Mouse (Mus musculus) forebrain, embryonic 12.5 days (tissue): ENCODE measurements around the gene Fancg. TPM values are rescaled to one million over a fixed set of nuclear protein-coding genes. Genes with fewer than 3 reads are reported as not detected.

Source experiments
- ATAC-seq: fragments of 200-750 bp; cut with Nextera tagmentation; 2 replicates; pipeline ENCODE4 v1.8.0; 2017; ENCODE audit warnings: moderate TSS enrichment; ENCODE audit not compliant: low FRiP score
- H3K27ac ChIP-seq: fragments of 300-500 bp; sonication (generic); 2 replicates; pipeline ENCODE4 v1.5.1; 2016; ENCODE audit warnings: mild to moderate bottlenecking
- H3K27me3 ChIP-seq: fragments of 300-500 bp; sonication (generic); 2 replicates; pipeline ENCODE4 v1.6.1; 2016; ENCODE audit warnings: mild to moderate bottlenecking
- H3K36me3 ChIP-seq: fragments of 300-500 bp; sonication (generic); replicated peaks from 2 replicates; pipeline ENCODE4 v1.6.1; 2016; ENCODE audit warnings: mild to moderate bottlenecking
- H3K4me1 ChIP-seq: fragments of 300-500 bp; sonication (generic); 2 replicates; pipeline ENCODE4 v1.6.1; 2016
- H3K4me2 ChIP-seq: fragments of 300-500 bp; sonication (generic); 2 replicates; pipeline ENCODE4 v1.6.1; 2016; ENCODE audit warnings: mild to moderate bottlenecking, moderate library complexity
- H3K4me3 ChIP-seq: fragments of 300-500 bp; sonication (generic); replicated peaks from 2 replicates; pipeline ENCODE4 v1.5.1; 2016; ENCODE audit warnings: mild to moderate bottlenecking
- H3K9ac ChIP-seq: fragments of 300-500 bp; sonication (generic); 2 replicates; pipeline ENCODE4 v1.6.1; 2016; ENCODE audit warnings: mild to moderate bottlenecking
- H3K9me3 ChIP-seq: fragments of 300-500 bp; sonication (generic); 2 replicates; pipeline ENCODE4 v1.6.1; 2016
- WGBS: fragments of 180-500 bp; shearing (Covaris S2); methylation state at CpG from one replicate; pipeline ENCODE4 v1.1.7; 2016; 5-methylcytosine and 5-hydroxymethylcytosine counted together
- polyA plus RNA-seq: library from polyadenylated mRNA; unstranded; fragments of >200 nt; fragmentation: Nextera tagmentation; extraction: Ambion mirVana; gene quantifications from 2 replicates; pipeline ENCODE4 v1.2.1, GENCODE M21; 2016

The Fancg gene
- 21.6 and 26.7 TPM in 2 replicates for polyA plus RNA-seq

DNA sequence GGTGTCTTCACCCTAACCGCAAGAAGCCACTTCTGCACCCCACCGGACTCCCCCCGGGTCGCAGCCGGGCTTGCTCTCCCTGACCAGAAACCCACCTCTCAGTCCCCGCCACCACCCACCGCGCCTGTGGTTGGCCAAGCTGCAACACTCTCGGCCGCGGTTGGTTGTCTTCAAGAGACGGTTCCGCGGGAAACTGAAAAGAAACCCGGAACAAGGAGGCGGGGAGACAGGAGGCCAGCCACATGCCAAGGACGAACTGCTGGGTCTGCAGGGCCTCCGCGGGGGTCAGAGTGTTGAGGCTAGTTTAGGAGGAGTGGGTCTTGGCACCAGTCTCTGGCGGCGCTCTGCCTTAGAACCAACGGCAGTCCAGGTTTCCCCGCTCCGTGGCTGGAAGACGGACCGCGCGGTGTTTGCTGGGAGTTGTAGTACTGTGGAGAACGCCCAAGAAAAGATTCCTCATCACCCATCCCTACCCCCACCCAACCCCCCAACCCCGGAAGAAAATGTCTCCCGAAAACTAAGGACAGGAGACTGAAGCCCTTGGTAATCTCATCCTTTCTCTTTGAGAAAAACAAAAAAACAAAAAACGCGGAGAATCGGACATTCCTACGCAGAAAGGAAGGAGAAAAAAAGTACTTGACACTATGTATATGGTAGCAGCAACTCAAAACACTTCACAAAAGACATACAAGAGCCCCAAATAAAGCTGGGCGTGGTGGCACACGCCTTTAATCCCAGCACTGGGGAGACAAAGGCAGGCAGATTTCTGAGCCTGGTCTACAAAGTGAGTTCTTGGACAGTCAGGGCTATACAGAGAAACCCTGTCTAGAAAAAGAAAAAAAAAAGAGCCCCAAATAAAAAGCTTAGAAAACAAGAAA lies at the start of gene Fancg:
TSS of gene Fancg (minus strand) at position 346 of the 878 bp plus-strand sequence.
- peak; percentile 95 for ATAC-seq
- Histone ChIP-seq H3K4me3 (peak within 1 kb of the TSS; percentile 70), H3K4me1 (peaks cover 14% of the 10 kb centered on the region), H3K27me3 (no peaks in the 10 kb centered on the region), H3K36me3 (peaks cover 6% of the 10 kb centered on the region; the same call in 1 of the 2 replicates), H3K27ac (peak within 1 kb of the TSS; percentile 61; the same call in 1 of the 2 replicates), H3K4me2 (peak within 1 kb of the TSS; percentile 85), H3K9me3 (no peaks in the 10 kb centered on the region), H3K9ac (peak within 1 kb of the TSS; percentile 75)
- under 1% methylated on average over 37 of the region's 37 CpGs for WGBS

DNA sequence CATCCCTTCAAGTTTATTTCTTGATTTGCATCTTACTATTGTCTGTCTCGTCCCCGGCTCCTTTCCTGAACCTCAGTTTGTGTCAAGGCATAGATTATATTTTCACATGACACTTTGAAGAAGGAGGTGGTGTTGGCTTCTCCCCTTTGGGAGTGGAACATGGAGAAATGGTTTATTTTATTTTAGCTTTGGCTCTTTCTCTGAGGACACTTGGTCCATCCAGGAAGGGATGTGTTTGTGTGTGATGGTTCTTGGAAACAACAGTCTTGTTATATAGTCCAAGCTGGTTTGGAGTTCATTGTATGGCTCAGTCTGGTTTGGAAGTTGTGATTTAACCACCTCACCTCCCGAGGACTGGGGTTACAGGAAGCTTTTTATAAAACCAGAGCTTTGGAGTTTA lies 49.4 kb upstream of the Fancg start:
- H3K27ac ChIP-seq = no peak overlapping the region
- H3K4me2 ChIP-seq = peak overlapping the region; percentile 80
- H3K9ac ChIP-seq = peak overlapping the region; percentile 81; the same call in 1 of the 2 replicates
- H3K27me3 ChIP-seq = no peaks in the 10 kb centered on the region
- 38% methylated on average over 3 of the region's 3 CpGs for WGBS
- H3K4me3 ChIP-seq = peak overlapping the region; percentile 76
- H3K36me3 ChIP-seq = no peaks in the 10 kb centered on the region
- no peak for ATAC-seq
- peaks cover 20% of the 10 kb centered on the region; the same call in 1 of the 2 replicates for H3K4me1 ChIP-seq
- H3K9me3 ChIP-seq = no peaks in the 10 kb centered on the region

DNA sequence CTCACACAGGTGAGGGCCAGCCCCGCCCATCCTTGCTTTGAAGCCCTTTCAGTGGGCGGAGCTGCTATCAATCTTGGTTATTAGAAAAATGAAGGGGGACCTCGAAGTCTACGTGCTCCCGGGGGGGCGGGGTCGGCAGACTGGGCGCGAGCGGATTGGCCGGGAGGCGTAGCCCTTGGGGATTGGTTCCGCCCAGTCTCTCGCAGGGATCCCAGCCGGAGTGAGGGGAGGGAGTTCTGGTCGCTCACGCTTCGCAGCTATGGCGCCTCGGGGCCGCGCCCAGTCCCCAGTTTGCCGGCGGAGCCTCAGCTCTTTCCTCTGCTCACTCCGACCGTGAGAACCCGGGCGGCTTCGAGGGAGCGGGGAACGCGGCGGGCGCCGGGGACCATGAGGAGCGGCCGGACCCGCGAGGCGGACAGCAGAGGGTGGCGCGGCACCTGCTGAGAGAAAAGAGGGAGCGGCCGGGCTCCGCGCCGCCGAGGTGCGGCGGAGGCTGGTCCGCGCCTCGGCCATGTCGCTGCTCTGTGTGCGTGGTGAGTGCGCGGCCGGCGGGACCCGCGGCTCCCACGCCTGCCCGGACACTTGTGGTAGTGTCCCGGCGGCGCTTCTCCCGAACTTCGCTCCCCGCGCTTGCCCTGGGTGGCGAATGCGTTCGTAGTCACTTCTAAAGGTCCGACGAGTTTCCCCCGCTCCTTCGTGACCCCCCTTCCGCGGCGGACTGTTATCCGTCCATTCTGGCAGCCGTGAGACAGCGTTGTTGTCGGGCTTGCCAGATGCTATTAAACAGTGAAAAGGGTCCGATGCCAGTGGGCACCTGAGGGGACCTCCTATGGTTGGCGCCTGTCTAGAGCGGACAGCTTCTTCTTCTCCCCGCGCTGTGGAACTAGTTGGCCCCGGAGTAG lies 48.7 kb upstream of the Fancg start, which contains the start of gene Unc13b:
TSS of gene Unc13b (plus strand) at position 201 of the 902 bp plus-strand sequence.
- Histone ChIP-seq H3K4me2 (peak within 1 kb of the TSS; percentile 80), H3K4me1 (peaks cover 20% of the 10 kb centered on the region; the same call in 1 of the 2 replicates), H3K9me3 (no peaks in the 10 kb centered on the region), H3K36me3 (no peaks in the 10 kb centered on the region), H3K27ac (peak within 1 kb of the TSS; percentile 85), H3K27me3 (no peaks in the 10 kb centered on the region), H3K9ac (peak within 1 kb of the TSS; percentile 81), H3K4me3 (peak within 1 kb of the TSS; percentile 76)
- under 1% methylated on average over 90 of the region's 90 CpGs for WGBS
- peak; percentile 98 for ATAC-seq

DNA sequence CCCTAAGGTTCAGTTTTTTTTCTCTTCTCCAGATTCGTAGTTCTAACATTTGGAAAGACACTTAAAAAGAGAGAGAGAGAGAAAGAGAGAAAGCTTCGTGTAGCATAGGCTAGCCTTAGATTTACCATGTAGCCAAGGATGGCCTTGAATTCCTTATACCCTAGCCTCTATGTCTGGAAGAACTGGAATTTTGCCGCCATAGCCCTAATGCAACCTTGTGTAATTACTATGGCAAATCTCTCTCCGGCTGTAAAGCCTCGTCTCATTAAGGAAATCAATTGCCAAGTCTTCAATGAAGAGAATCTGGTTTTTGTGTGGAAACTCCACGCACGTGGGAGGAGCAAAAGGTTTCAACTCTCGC lies 48.1 kb upstream of the Fancg start:
- 18% methylated on average over 8 of the region's 8 CpGs for WGBS
- ATAC-seq = no peak; the same call in 1 of the 2 replicates

DNA sequence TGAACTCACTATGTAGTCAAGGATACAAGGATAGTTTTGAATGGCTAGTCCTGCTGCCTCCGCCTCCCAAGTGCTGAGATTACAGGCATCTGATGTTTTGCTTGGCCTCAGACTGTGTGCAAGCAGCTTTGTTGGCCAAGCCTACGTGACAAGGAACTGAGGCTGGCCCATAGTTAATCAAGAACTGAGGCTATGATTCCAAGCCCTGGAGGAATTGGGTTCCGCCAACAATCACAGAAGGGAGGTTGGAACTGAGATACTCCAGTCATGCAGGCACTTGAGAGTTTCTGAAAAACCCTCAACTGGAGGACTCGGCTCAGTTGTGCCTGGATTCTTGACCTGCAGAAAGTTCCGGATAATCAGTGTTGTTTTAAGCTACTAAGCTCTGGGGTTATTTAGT lies 47.3 kb upstream of the Fancg start:
- whole genome bisulfite sequencing = 92% methylated on average over 5 of the region's 5 CpGs
- H3K9me3 ChIP-seq = no peaks in the 10 kb centered on the region
- H3K9ac ChIP-seq = no peak overlapping the region
- H3K27me3 ChIP-seq = no peaks in the 10 kb centered on the region
- H3K4me1 ChIP-seq = peaks cover 20% of the 10 kb centered on the region; the same call in 1 of the 2 replicates
- no peak overlapping the region for H3K4me2 ChIP-seq
- ATAC-seq = no peak
- H3K27ac ChIP-seq = no peak overlapping the region
- H3K36me3 ChIP-seq = no peaks in the 10 kb centered on the region
- no peak overlapping the region for H3K4me3 ChIP-seq

More for the DNA sequence above, 48.1 kb upstream of the Fancg start:
- Histone ChIP-seq H3K4me3 (peak overlapping the region; percentile 76), H3K9me3 (no peaks in the 10 kb centered on the region), H3K36me3 (no peaks in the 10 kb centered on the region), H3K9ac (no peak overlapping the region), H3K4me2 (peak overlapping the region; percentile 80), H3K27ac (no peak overlapping the region), H3K27me3 (no peaks in the 10 kb centered on the region), H3K4me1 (peaks cover 20% of the 10 kb centered on the region; the same call in 1 of the 2 replicates)

DNA sequence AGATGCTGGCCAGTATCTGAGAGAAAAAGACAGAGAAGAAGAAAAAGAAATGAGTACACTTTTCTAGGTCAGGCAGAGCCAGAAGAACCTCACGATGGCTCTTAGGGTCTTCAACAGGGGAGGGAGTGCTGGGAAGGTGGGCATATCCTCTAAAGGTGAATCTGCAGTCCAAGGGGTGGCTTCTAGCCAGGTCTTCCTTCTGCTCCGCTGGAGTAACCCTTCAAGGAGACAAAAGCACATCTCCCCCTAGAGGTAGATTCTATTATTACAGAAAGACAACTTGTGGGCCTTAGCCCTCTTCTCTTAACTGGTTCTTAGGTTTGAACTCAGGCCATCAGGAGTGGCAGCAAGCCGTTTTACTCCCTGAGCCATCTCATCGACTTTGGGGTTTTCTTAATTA lies 42.3 kb upstream of the Fancg start:
- Histone ChIP-seq H3K4me3 (no peak overlapping the region), H3K27ac (no peak overlapping the region), H3K36me3 (no peaks in the 10 kb centered on the region), H3K27me3 (no peaks in the 10 kb centered on the region), H3K9ac (no peak overlapping the region), H3K4me2 (no peak overlapping the region), H3K9me3 (no peaks in the 10 kb centered on the region), H3K4me1 (peaks cover 3% of the 10 kb centered on the region)
- ATAC-seq = 0 out of 2 replicates have a peak, but pooled peaks have one; percentile 36
- 13% methylated on average over 4 of the region's 4 CpGs for WGBS

DNA sequence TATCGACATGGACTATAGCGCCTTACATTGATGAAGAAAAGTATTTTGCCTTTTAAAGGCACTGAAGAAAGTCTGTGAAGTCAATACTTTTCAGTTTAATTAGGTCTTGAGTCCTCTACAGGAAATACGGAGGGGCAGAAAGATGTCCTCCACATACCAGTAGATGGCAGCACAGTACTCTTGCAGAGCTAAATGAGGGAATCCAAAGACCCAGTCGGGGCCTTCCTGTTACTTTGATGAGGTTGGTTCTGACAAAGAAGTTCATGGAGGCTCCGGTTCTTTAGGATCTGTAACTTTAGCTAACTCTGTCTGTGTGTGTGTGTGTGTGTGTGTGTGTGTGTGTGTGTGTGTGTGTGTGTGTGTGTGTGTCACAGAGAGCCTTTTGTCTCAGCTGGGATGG lies 36.9 kb upstream of the Fancg start:
- peak overlapping the region; percentile 17; the same call in 1 of the 2 replicates for H3K4me3 ChIP-seq
- WGBS = 5% methylated on average over 5 of the region's 5 CpGs
- peaks cover 31% of the 10 kb centered on the region for H3K4me1 ChIP-seq
- ATAC-seq = no peak
- H3K9me3 ChIP-seq = no peaks in the 10 kb centered on the region
- no peak overlapping the region for H3K27ac ChIP-seq
- H3K27me3 ChIP-seq = no peaks in the 10 kb centered on the region
- no peaks in the 10 kb centered on the region; the same call in 1 of the 2 replicates for H3K36me3 ChIP-seq
- peak overlapping the region; percentile 84 for H3K4me2 ChIP-seq
- peak overlapping the region; percentile 36; the same call in 1 of the 2 replicates for H3K9ac ChIP-seq

DNA sequence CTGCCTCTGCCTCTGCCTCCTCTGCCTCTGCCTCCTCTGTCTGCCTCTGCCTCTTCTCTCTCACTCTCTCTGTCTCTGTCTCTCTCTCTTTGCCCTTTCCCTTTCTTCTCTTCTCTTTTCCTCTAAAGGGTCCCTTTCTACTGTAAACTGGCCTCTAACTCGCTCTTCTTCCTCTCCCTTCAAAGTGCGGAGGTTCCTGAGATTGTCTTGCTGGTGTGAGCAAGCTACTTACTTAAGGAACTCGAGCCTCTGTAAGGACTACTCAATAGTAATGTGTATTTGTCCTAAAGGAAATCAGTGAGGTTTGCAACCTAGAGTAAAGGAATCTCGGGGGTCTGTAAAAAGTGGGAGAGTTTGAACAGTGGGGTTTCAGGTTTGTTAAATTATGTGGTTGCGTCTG lies 36.3 kb upstream of the Fancg start:
- peak overlapping the region; percentile 84 for H3K4me2 ChIP-seq
- H3K4me3 ChIP-seq = peak overlapping the region; percentile 56; the same call in 1 of the 2 replicates
- ATAC-seq = no peak
- H3K27me3 ChIP-seq = no peaks in the 10 kb centered on the region
- WGBS = 64% methylated on average over 5 of the region's 5 CpGs
- no peaks in the 10 kb centered on the region for H3K9me3 ChIP-seq
- peaks cover 31% of the 10 kb centered on the region for H3K4me1 ChIP-seq
- no peaks in the 10 kb centered on the region; the same call in 1 of the 2 replicates for H3K36me3 ChIP-seq
- no peak overlapping the region for H3K9ac ChIP-seq
- H3K27ac ChIP-seq = no peak overlapping the region

DNA sequence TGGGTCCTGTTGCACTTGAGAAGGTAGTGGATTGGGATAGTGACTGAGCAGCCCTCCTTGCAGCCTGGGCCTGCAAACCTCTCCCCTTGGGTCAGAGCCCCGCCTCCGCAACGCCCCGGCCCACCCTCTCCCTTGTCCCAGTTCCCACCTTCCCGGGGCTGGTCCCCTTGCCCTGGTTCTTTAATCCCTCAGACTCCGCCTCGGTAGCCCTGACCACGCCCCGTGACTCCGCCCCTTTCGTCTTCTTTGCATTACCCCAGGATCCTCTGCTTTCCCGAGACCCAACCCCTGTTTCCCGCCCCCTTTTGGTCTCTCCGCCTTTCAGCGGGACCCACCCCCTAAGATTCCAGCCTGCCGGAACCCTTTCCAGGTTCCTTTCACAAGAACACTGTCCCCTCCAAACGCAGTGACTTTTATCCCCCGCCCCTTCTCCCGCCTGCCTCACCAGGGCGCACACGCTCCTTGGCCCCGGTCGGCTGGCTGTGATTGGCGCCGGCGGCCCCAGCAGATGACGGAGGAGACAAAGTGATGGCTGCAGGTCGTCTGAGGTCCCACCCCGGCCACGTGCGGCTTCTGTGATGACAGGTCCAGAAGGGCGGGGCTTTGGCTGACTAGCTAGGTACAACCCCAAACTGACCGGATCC lies 35.5 kb upstream of the Fancg start, which contains the start of gene Fam214b:
TSS of gene Fam214b (minus strand) at position 562 of the 644 bp plus-strand sequence.
- Histone ChIP-seq H3K4me2 (peak within 1 kb of the TSS; percentile 84), H3K27me3 (no peaks in the 10 kb centered on the region)
- peak; percentile 89 for ATAC-seq

DNA sequence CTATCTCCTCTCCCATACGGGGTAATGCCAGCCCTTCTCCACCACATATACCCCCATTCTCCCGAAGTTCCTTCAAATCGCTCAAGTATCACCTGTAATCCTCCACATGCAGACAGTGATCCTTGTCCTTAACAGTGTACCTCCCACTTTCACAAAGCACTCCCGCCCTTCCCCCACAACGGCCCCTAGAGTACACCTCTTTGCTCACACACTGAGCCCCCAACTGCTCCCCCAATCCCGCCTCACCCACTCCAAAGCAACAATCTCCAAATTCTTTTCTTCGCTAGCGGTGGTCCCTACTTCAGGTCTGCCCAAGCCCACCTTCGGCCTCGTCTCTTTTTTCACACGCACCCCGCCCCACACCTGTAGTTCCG lies 35.0 kb upstream of the Fancg start:
- Histone ChIP-seq H3K27ac (peak overlapping the region; percentile 97), H3K4me2 (peak overlapping the region; percentile 84), H3K4me1 (peaks cover 40% of the 10 kb centered on the region), H3K4me3 (peak overlapping the region; percentile 56), H3K27me3 (no peaks in the 10 kb centered on the region), H3K9me3 (no peaks in the 10 kb centered on the region), H3K36me3 (no peaks in the 10 kb centered on the region; the same call in 1 of the 2 replicates), H3K9ac (peak overlapping the region; percentile 73)
- ATAC-seq = peak; percentile 10; the same call in 1 of the 2 replicates
- 2% methylated on average over 13 of the region's 13 CpGs for WGBS

More for the DNA sequence above, 35.5 kb upstream of the Fancg start, which contains the start of gene Fam214b:
- no peaks in the 10 kb centered on the region; the same call in 1 of the 2 replicates for H3K36me3 ChIP-seq
- H3K9me3 ChIP-seq = no peaks in the 10 kb centered on the region
- peaks cover 35% of the 10 kb centered on the region for H3K4me1 ChIP-seq
- under 1% methylated on average over 33 of the region's 33 CpGs for WGBS
- peak within 1 kb of the TSS; percentile 73 for H3K9ac ChIP-seq
- H3K27ac ChIP-seq = peak within 1 kb of the TSS; percentile 97
- H3K4me3 ChIP-seq = peak within 1 kb of the TSS; percentile 56

DNA sequence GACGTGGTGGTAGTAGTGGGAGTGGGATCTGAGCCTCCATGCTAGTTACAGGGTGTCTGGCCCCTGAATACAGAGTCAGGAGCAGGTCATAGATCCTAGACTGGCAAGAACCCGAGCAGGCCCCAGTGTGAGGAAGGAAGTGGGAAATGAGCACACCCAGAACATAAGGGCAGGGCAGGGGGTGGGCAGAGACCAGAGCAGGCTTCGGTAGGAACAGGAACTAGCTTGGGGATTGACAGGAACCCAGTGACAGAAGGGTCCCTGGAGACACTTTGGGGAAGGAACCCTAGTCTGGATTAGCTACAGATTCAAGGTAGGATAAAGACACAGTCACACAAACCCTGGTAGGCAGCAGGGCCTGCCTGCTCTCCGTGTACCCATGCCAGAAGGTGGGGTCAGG lies 34.4 kb upstream of the Fancg start:
- Histone ChIP-seq H3K4me3 (peak overlapping the region; percentile 56), H3K27me3 (no peaks in the 10 kb centered on the region), H3K27ac (peak overlapping the region; percentile 97), H3K9ac (peak overlapping the region; percentile 73), H3K4me2 (peak overlapping the region; percentile 84), H3K9me3 (no peaks in the 10 kb centered on the region), H3K36me3 (no peaks in the 10 kb centered on the region; the same call in 1 of the 2 replicates), H3K4me1 (peaks cover 40% of the 10 kb centered on the region)
- 3% methylated on average over 4 of the region's 4 CpGs for WGBS
- ATAC-seq = no peak
